Mouse (Mus musculus) lung, postnatal 0 days (tissue): ENCODE results near the gene Smim24.

ENCODE experiments used
- CTCF ChIP-seq: IDR thresholded peaks from 2 replicates; pipeline ENCODE4 v1.5.1; 2016; ENCODE audit warnings: antibody characterized with exemption, mild to moderate bottlenecking
- EP300 ChIP-seq: IDR thresholded peaks from 2 replicates; pipeline ENCODE4 v1.6.1; 2016; ENCODE audit warnings: antibody characterized with exemption, mild to moderate bottlenecking, control low read depth

- TF ChIP-seq CTCF (no peak), EP300 (no peak)
These were observed 5.1 kb upstream of the Smim24 start for GRCm38 (mm10) chr10:81387716-81388115.
